Mouse (Mus musculus) A20 (cell line): ENCODE measurements around the gene Dpy19l3.

Experiments
- DNase-seq: peaks from one replicate; pipeline ENCODE4 v3.0.0-alpha.2; 2011; ENCODE audit warnings: low read depth, low spot score

Dpy19l3 gene

GRCm38 (mm10) chr7:35688781-35689349 lies 65.4 kb downstream of the Dpy19l3 start:
- DNase-seq, result no peak

- DNase-seq, result no peak
These were observed 66.0 kb downstream of the Dpy19l3 start for GRCm38 (mm10) chr7:35688276-35688675.

GRCm38 (mm10) chr7:35687229-35687628 lies 67.0 kb downstream of the Dpy19l3 start:
- DNase-seq, result no peak

- peak; percentile 37 for DNase-seq
These were observed 67.5 kb downstream of the Dpy19l3 start for GRCm38 (mm10) chr7:35686756-35687155.

GRCm38 (mm10) chr7:35686216-35686615 lies 68.0 kb downstream of the Dpy19l3 start:
- DNase-seq, result no peak

- peak; percentile 54 for DNase-seq
These were observed 70.7 kb downstream of the Dpy19l3 start for GRCm38 (mm10) chr7:35683409-35684122.

- DNase-seq, result peak; percentile 51
These were observed 72.7 kb downstream of the Dpy19l3 start for GRCm38 (mm10) chr7:35681559-35681958.

- no peak for DNase-seq
These were observed 75.3 kb downstream of the Dpy19l3 start for GRCm38 (mm10) chr7:35678976-35679375.

- no peak for DNase-seq
These were observed 85.9 kb downstream of the Dpy19l3 start for GRCm38 (mm10) chr7:35668066-35669041.

- no peak for DNase-seq
These were observed 90.4 kb downstream of the Dpy19l3 start for GRCm38 (mm10) chr7:35663790-35664376.

- DNase-seq, result peak; percentile 53
These were observed 95.1 kb downstream of the Dpy19l3 start for GRCm38 (mm10) chr7:35659173-35659572.

GRCm38 (mm10) chr7:35657829-35658228 lies 96.4 kb downstream of the Dpy19l3 start:
- no peak for DNase-seq

GRCm38 (mm10) chr7:35651583-35652270 lies 102.5 kb downstream of the Dpy19l3 start:
- peak; percentile 22 for DNase-seq

GRCm38 (mm10) chr7:35650716-35651410 lies 103.4 kb downstream of the Dpy19l3 start:
- no peak for DNase-seq

GRCm38 (mm10) chr7:35649071-35649470 lies 105.2 kb downstream of the Dpy19l3 start:
- peak; percentile 88 for DNase-seq

- peak; percentile 82 for DNase-seq
These were observed 105.8 kb downstream of the Dpy19l3 start for GRCm38 (mm10) chr7:35648239-35649069.

GRCm38 (mm10) chr7:35647101-35647698 lies 107.1 kb downstream of the Dpy19l3 start, which contains the start of gene Pdcd5:
Gene Pdcd5, minus strand, starts transcription at chr7:35647521.
- DNase-seq, result peak; percentile 98

GRCm38 (mm10) chr7:35646317-35647081 lies 107.8 kb downstream of the Dpy19l3 start:
- DNase-seq, result peak; percentile 63
